Mouse (Mus musculus): ENCODE measurements around the gene Ttpal. TPM values are rescaled to one million over a fixed set of nuclear protein-coding genes. Genes with fewer than 3 reads are reported as not detected.
A peak's percentile ranks its signal among the peaks of the same experiment; 100 is the strongest.

The Ttpal gene
- polyA plus RNA-seq, 1 experiment from 2014 or later, result 39.1 TPM

- WGBS, result 16% methylated on average over 2 of the region's 2 CpGs
- 0 out of 2 replicates have a peak overlapping the region, but pooled peaks have one; percentile 11 for H3K27ac ChIP-seq (replicated peaks)
- ATAC-seq (ENCODE audit: low FRiP score), result no peak
- H3K36me3 ChIP-seq, result no peaks in the 10 kb centered on the region
- H3K27me3 ChIP-seq (replicated peaks), result no peaks in the 10 kb centered on the region; the same call in 1 of the 2 replicates
- H3K4me1 ChIP-seq, result no peaks in the 10 kb centered on the region
- no peaks in the 10 kb centered on the region for H3K9me3 ChIP-seq (replicated peaks)
- no peak overlapping the region for H3K9ac ChIP-seq (replicated peaks)
- no peak overlapping the region for H3K4me3 ChIP-seq (replicated peaks)
- H3K4me2 ChIP-seq, result no peak overlapping the region
Measured at GRCm38 (mm10) chr2:163595119-163595518, 7.0 kb upstream of the Ttpal start.

- peak overlapping the region; percentile 7; the same call in 1 of the 2 replicates for H3K27ac ChIP-seq (replicated peaks)
- H3K27me3 ChIP-seq (replicated peaks), result no peaks in the 10 kb centered on the region; the same call in 1 of the 2 replicates
- H3K9me3 ChIP-seq (replicated peaks), result no peaks in the 10 kb centered on the region
- WGBS, result 72% methylated on average over 13 of the region's 13 CpGs
- H3K4me3 ChIP-seq (replicated peaks), result no peak overlapping the region
- no peaks in the 10 kb centered on the region for H3K4me1 ChIP-seq
- no peak overlapping the region for H3K9ac ChIP-seq (replicated peaks)
- no peak for ATAC-seq (ENCODE audit: low FRiP score)
- no peak overlapping the region for H3K4me2 ChIP-seq
- H3K36me3 ChIP-seq, result no peaks in the 10 kb centered on the region
Measured at GRCm38 (mm10) chr2:163596057-163596872, 5.8 kb upstream of the Ttpal start.

- H3K27me3 ChIP-seq (replicated peaks), result no peaks in the 10 kb centered on the region; the same call in 1 of the 2 replicates
- peaks cover 5% of the 10 kb centered on the region for H3K4me1 ChIP-seq
- H3K36me3 ChIP-seq, result no peaks in the 10 kb centered on the region
- peak overlapping the region; percentile 7; the same call in 1 of the 2 replicates for H3K27ac ChIP-seq (replicated peaks)
- H3K9ac ChIP-seq (replicated peaks), result no peak overlapping the region
- no peak overlapping the region for H3K4me3 ChIP-seq (replicated peaks)
- H3K9me3 ChIP-seq (replicated peaks), result no peaks in the 10 kb centered on the region
- WGBS, result 53% methylated on average over 3 of the region's 3 CpGs
- no peak overlapping the region for H3K4me2 ChIP-seq
- ATAC-seq (ENCODE audit: low FRiP score), result no peak
Measured at GRCm38 (mm10) chr2:163596873-163597155, 5.3 kb upstream of the Ttpal start.

GRCm38 (mm10) chr2:163597661-163598060 is 4.5 kb upstream of the Ttpal start:
- H3K36me3 ChIP-seq, result no peaks in the 10 kb centered on the region
- 64% methylated on average over 4 of the region's 4 CpGs for WGBS
- H3K27ac ChIP-seq (replicated peaks), result no peak overlapping the region
- no peak overlapping the region for H3K4me3 ChIP-seq (replicated peaks)
- no peaks in the 10 kb centered on the region; the same call in 1 of the 2 replicates for H3K27me3 ChIP-seq (replicated peaks)
- no peaks in the 10 kb centered on the region for H3K9me3 ChIP-seq (replicated peaks)
- H3K9ac ChIP-seq (replicated peaks), result no peak overlapping the region
- no peak for ATAC-seq (ENCODE audit: low FRiP score)
- peaks cover 7% of the 10 kb centered on the region for H3K4me1 ChIP-seq
- H3K4me2 ChIP-seq, result no peak overlapping the region

- WGBS, result 4% methylated on average over 1 of the region's 1 CpGs
- Histone ChIP-seq H3K9me3 (replicated peaks) (no peaks in the 10 kb centered on the region), H3K4me2 (no peak overlapping the region), H3K27me3 (replicated peaks) (no peaks in the 10 kb centered on the region; the same call in 1 of the 2 replicates), H3K27ac (replicated peaks) (no peak overlapping the region), H3K9ac (replicated peaks) (no peak overlapping the region), H3K4me3 (replicated peaks) (no peak overlapping the region), H3K4me1 (peaks cover 23% of the 10 kb centered on the region), H3K36me3 (no peaks in the 10 kb centered on the region)
- no peak for ATAC-seq (ENCODE audit: low FRiP score)
Measured at GRCm38 (mm10) chr2:163599226-163599625, 2.9 kb upstream of the Ttpal start.

- H3K4me1 ChIP-seq, result peaks cover 26% of the 10 kb centered on the region
- no peaks in the 10 kb centered on the region for H3K9me3 ChIP-seq (replicated peaks)
- no peak overlapping the region for H3K4me2 ChIP-seq
- 90% methylated on average over 7 of the region's 7 CpGs for WGBS
- H3K36me3 ChIP-seq, result no peaks in the 10 kb centered on the region
- no peak overlapping the region for H3K4me3 ChIP-seq (replicated peaks)
- H3K27ac ChIP-seq (replicated peaks), result no peak overlapping the region
- no peak for ATAC-seq (ENCODE audit: low FRiP score)
- no peaks in the 10 kb centered on the region for H3K27me3 ChIP-seq (replicated peaks)
- H3K9ac ChIP-seq (replicated peaks), result no peak overlapping the region
Measured at GRCm38 (mm10) chr2:163601066-163601465, 1.0 kb upstream of the Ttpal start.

GRCm38 (mm10) chr2:163601712-163602100 is 408 bp upstream of the Ttpal start:
- H3K4me2 ChIP-seq, result peak overlapping the region; percentile 87
- no peaks in the 10 kb centered on the region for H3K9me3 ChIP-seq (replicated peaks)
- peak overlapping the region; percentile 94 for H3K4me3 ChIP-seq (replicated peaks)
- 0 out of 2 replicates have a peak overlapping the region, but pooled peaks have one; percentile 97 for H3K9ac ChIP-seq (replicated peaks)
- WGBS, result 82% methylated on average over 7 of the region's 7 CpGs
- no peaks in the 10 kb centered on the region for H3K27me3 ChIP-seq (replicated peaks)
- H3K4me1 ChIP-seq, result peaks cover 26% of the 10 kb centered on the region
- ATAC-seq (ENCODE audit: low FRiP score), result no peak
- no peaks in the 10 kb centered on the region for H3K36me3 ChIP-seq
- H3K27ac ChIP-seq (replicated peaks), result peak overlapping the region; percentile 97

GRCm38 (mm10) chr2:163606161-163606560 is 4.0 kb downstream of the Ttpal start:
- 86% methylated on average over 7 of the region's 7 CpGs for WGBS
- H3K4me1 ChIP-seq, result peaks cover 26% of the 10 kb centered on the region
- no peak for ATAC-seq (ENCODE audit: low FRiP score)

GRCm38 (mm10) chr2:163608008-163608407 is 5.9 kb downstream of the Ttpal start:
- peaks cover 16% of the 10 kb centered on the region for H3K4me1 ChIP-seq
- no peak overlapping the region for H3K4me3 ChIP-seq (replicated peaks)
- 92% methylated on average over 7 of the region's 7 CpGs for WGBS
- peaks cover 44% of the 10 kb centered on the region for H3K36me3 ChIP-seq
- no peak overlapping the region for H3K4me2 ChIP-seq
- H3K27ac ChIP-seq (replicated peaks), result no peak overlapping the region
- H3K27me3 ChIP-seq (replicated peaks), result no peaks in the 10 kb centered on the region
- H3K9ac ChIP-seq (replicated peaks), result no peak overlapping the region
- no peak for ATAC-seq (ENCODE audit: low FRiP score)
- H3K9me3 ChIP-seq (replicated peaks), result no peaks in the 10 kb centered on the region

More at GRCm38 (mm10) chr2:163606161-163606560, 4.0 kb downstream of the Ttpal start:
- Histone ChIP-seq H3K27ac (replicated peaks) (no peak overlapping the region), H3K4me2 (no peak overlapping the region), H3K9ac (replicated peaks) (no peak overlapping the region), H3K36me3 (peaks cover 29% of the 10 kb centered on the region), H3K9me3 (replicated peaks) (no peaks in the 10 kb centered on the region), H3K4me3 (replicated peaks) (no peak overlapping the region), H3K27me3 (replicated peaks) (no peaks in the 10 kb centered on the region)

GRCm38 (mm10) chr2:163609281-163609975 is 7.3 kb downstream of the Ttpal start:
- 79% methylated on average over 12 of the region's 12 CpGs for WGBS
- H3K36me3 ChIP-seq, result peaks cover 57% of the 10 kb centered on the region

GRCm38 (mm10) chr2:163611176-163611575 is 9.1 kb downstream of the Ttpal start:
- ATAC-seq (ENCODE audit: low FRiP score), result no peak
- Histone ChIP-seq H3K9me3 (replicated peaks) (no peaks in the 10 kb centered on the region), H3K27me3 (replicated peaks) (no peaks in the 10 kb centered on the region), H3K9ac (replicated peaks) (no peak overlapping the region), H3K4me2 (no peak overlapping the region), H3K4me3 (replicated peaks) (no peak overlapping the region), H3K27ac (replicated peaks) (no peak overlapping the region), H3K4me1 (no peaks in the 10 kb centered on the region), H3K36me3 (peaks cover 74% of the 10 kb centered on the region)
- 88% methylated on average over 9 of the region's 9 CpGs for WGBS

More at GRCm38 (mm10) chr2:163609281-163609975, 7.3 kb downstream of the Ttpal start:
- peaks cover 1% of the 10 kb centered on the region; the same call in 1 of the 2 replicates for H3K4me1 ChIP-seq
- H3K4me2 ChIP-seq, result no peak overlapping the region
- no peaks in the 10 kb centered on the region for H3K27me3 ChIP-seq (replicated peaks)
- no peak overlapping the region for H3K9ac ChIP-seq (replicated peaks)
- H3K27ac ChIP-seq (replicated peaks), result no peak overlapping the region
- H3K9me3 ChIP-seq (replicated peaks), result no peaks in the 10 kb centered on the region
- H3K4me3 ChIP-seq (replicated peaks), result no peak overlapping the region
- ATAC-seq (ENCODE audit: low FRiP score), result no peak

- no peak overlapping the region for H3K9ac ChIP-seq (replicated peaks)
- H3K9me3 ChIP-seq (replicated peaks), result no peaks in the 10 kb centered on the region
- no peaks in the 10 kb centered on the region for H3K27me3 ChIP-seq (replicated peaks)
- no peak overlapping the region for H3K4me2 ChIP-seq
- no peaks in the 10 kb centered on the region for H3K4me1 ChIP-seq
- 96% methylated on average over 5 of the region's 5 CpGs for WGBS
- peaks cover 77% of the 10 kb centered on the region for H3K36me3 ChIP-seq
- ATAC-seq (ENCODE audit: low FRiP score), result no peak
- no peak overlapping the region for H3K27ac ChIP-seq (replicated peaks)
- H3K4me3 ChIP-seq (replicated peaks), result no peak overlapping the region
Measured at GRCm38 (mm10) chr2:163613206-163613605, 11.1 kb downstream of the Ttpal start.
